ENCODE assay signal across 10 mouse cellular contexts in genomic region chr7:66789860-66790748, GRCm38 (mm10). TPM values are rescaled to one million over a fixed set of nuclear protein-coding genes. Genes with fewer than 3 reads are reported as not detected.
DNase-seq lines count a peak whose midpoint lies in the region; ATAC-seq and TF ChIP-seq lines count a peak whose summit lies in the region.
"Had no signal": no experiment of that assay in that cellular context is flagged by ENCODE, and none has a peak within 500 bp of the region (broad histone marks: within the 10 kb centered on the region; RNA-seq: fewer than 3 reads in every experiment).

No protein-coding gene starts in this region.

- no peaks in the 10 kb centered on the region for H3K36me3 ChIP-seq in heart, postnatal 0 days (replicated peaks; ENCODE audit: control insufficient read depth, insufficient read depth, low read length)
- no peaks in the 10 kb centered on the region for H3K36me3 ChIP-seq in limb, embryonic 10.5 days
- H3K36me3 ChIP-seq: liver, embryonic 15.5 days had no signal

- no peaks in the 10 kb centered on the region for H3K9me3 ChIP-seq in heart, postnatal 0 days (replicated peaks; ENCODE audit: control insufficient read depth, low read length)
- H3K9me3 ChIP-seq in limb, embryonic 10.5 days (replicated peaks): no peaks in the 10 kb centered on the region
- H3K9me3 ChIP-seq: liver, embryonic 15.5 days had no signal

- no peak overlapping the region for H3K27ac ChIP-seq in heart, postnatal 0 days (ENCODE audit: low read depth)
- H3K27ac ChIP-seq in limb, embryonic 10.5 days: peak overlapping the region; percentile 67
- H3K27ac ChIP-seq: liver, embryonic 15.5 days had no signal

- no peaks in the 10 kb centered on the region for H3K27me3 ChIP-seq in heart, postnatal 0 days (ENCODE audit: control insufficient read depth, insufficient read depth, low read length)
- H3K27me3 ChIP-seq in limb, embryonic 10.5 days (ENCODE audit: low read depth, poor library complexity, severe bottlenecking): no peaks in the 10 kb centered on the region
- H3K27me3 ChIP-seq: liver, embryonic 15.5 days had no signal

- DNase-seq in urinary bladder, postnatal 36 days (ENCODE audit: low spot score in 2 of 2): peak; percentile 22 to 40
- no peak for DNase-seq in urinary bladder, adult 2 months (ENCODE audit: low spot score)
- no peak for DNase-seq in heart, postnatal 0 days (ENCODE audit: low spot score)
- peak; percentile 44 for DNase-seq in limb, embryonic 10.5 days (ENCODE audit: low spot score)
- DNase-seq in left cerebral cortex, adult 11 months (ENCODE audit: low spot score): no peak
- DNase-seq in cerebellum, postnatal 4 days (ENCODE audit: low spot score in 2 of 2): no peak
- DNase-seq in B cell, adult 2 months: no peak
- DNase-seq: gastrocnemius, postnatal 14 days had no signal

- TF ChIP-seq CTCF in heart, postnatal 0 days (IDR thresholded peaks at IDR 0.05; ENCODE audit: low read depth): no peak

- ATAC-seq in heart, postnatal 0 days (ENCODE audit: insufficient read depth, low read depth): peak; percentile 67
- ATAC-seq in activated CD4-positive, CD25-positive, alpha-beta regulatory T cell, adult 4 months: no peak

- no peak overlapping the region for H3K4me2 ChIP-seq in heart, postnatal 0 days (ENCODE audit: low read depth, low read length)
- H3K4me2 ChIP-seq: liver, embryonic 15.5 days had no signal

- TF ChIP-seq EP300 in heart, postnatal 0 days (IDR thresholded peaks at IDR 0.05; ENCODE audit: low read depth): no peak

- H3K9ac ChIP-seq in heart, postnatal 0 days (replicated peaks; ENCODE audit: low read depth, low read length): no peak overlapping the region
- H3K9ac ChIP-seq: liver, embryonic 15.5 days had no signal

- no peak overlapping the region for H3K4me3 ChIP-seq in heart, postnatal 0 days (ENCODE audit: low read depth, low read length)
- H3K4me3 ChIP-seq in limb, embryonic 10.5 days: peak overlapping the region; percentile 1; the same call in 1 of the 2 replicates
- H3K4me3 ChIP-seq: liver, embryonic 15.5 days had no signal

- 33% methylated on average over 8 of the region's 8 CpGs for WGBS in heart, postnatal 0 days
- WGBS in limb, embryonic 10.5 days: 21% methylated on average over 8 of the region's 8 CpGs

- peaks cover 10% of the 10 kb centered on the region; the same call in 1 of the 2 replicates for H3K4me1 ChIP-seq in heart, postnatal 0 days (ENCODE audit: control insufficient read depth, insufficient read depth)
- peaks cover 33% of the 10 kb centered on the region for H3K4me1 ChIP-seq in limb, embryonic 10.5 days

RNA-seq across cellular contexts. Expression of gene Cers3, which starts 46.8 kb away (rescaled TPM):
- polyA plus RNA-seq in urinary bladder, adult 2 months (2012; rRNA removed): 39.6 and 50.1 TPM in 2 replicates
- total RNA-seq in heart, postnatal 0 days (2014; rRNA removed; ENCODE audit: low replicate concordance): 1.3 and 9.5 TPM in 2 replicates
- 0.19 and 0.22 TPM in 2 replicates for polyA plus RNA-seq in heart, postnatal 0 days (2015; fragmentation: Nextera tagmentation; extraction: Ambion mirVana)
- 0.85 and 1.3 TPM in 2 replicates for polyA plus RNA-seq in limb, embryonic 10.5 days (2016; fragmentation: Nextera tagmentation; extraction: Ambion mirVana)
- not detected for polyA plus RNA-seq in activated CD4-positive, CD25-positive, alpha-beta regulatory T cell, adult 4 months (2017; shearing (Covaris generic))
- total RNA-seq: gastrocnemius, postnatal 14 days had no signal

RNA-seq across cellular contexts. Expression of gene Adamts17, which starts 49.4 kb away (rescaled TPM):
- polyA plus RNA-seq in urinary bladder, adult 2 months (2012; rRNA removed): 2.1 and 3.7 TPM in 2 replicates
- 6.5 and 9.0 TPM in 2 replicates for total RNA-seq in heart, postnatal 0 days (2014; rRNA removed; ENCODE audit: low replicate concordance)
- 1.9 and 2.9 TPM in 2 replicates for polyA plus RNA-seq in heart, postnatal 0 days (2015; fragmentation: Nextera tagmentation; extraction: Ambion mirVana)
- polyA plus RNA-seq in limb, embryonic 10.5 days (2016; fragmentation: Nextera tagmentation; extraction: Ambion mirVana): 4.4 and 6.7 TPM in 2 replicates
- polyA plus RNA-seq in activated CD4-positive, CD25-positive, alpha-beta regulatory T cell, adult 4 months (2017; shearing (Covaris generic)): under 1 TPM; 0.14 to 0.21 TPM

Comparison
In these comparisons a context has a peak if more than half of its experiments do, and no peak if none do; other contexts are left out.
1. DNase-seq: peak in urinary bladder, postnatal 36 days (2 of 2) and limb, embryonic 10.5 days (single experiment); none in urinary bladder, adult 2 months (single experiment), heart, postnatal 0 days (single experiment), left cerebral cortex, adult 11 months (single experiment), cerebellum, postnatal 4 days (0 of 2) and B cell, adult 2 months (0 of 2).
2. RNA of gene Cers3, which starts 46.8 kb away (polyA plus RNA-seq): 39.6 to 50.1 TPM in urinary bladder, adult 2 months; 0.85 to 1.3 TPM in limb, embryonic 10.5 days, 0.19 to 0.22 TPM in heart, postnatal 0 days and not detected in activated CD4-positive, CD25-positive, alpha-beta regulatory T cell, adult 4 months; every median in the first group is over 10 times any median in the second.